Mouse (Mus musculus) heart, embryonic 13.5 days (tissue): ENCODE measurements at regions not wholly inside any gene's neighbourhood (a gene's known extent, or its start where the extent isn't known, plus 50 kb on each side); places are given as distances from the start of the nearest gene placed in this dataset.

ENCODE experiments used
- ATAC-seq: fragments of 200-750 bp; cut with Nextera tagmentation; 2 replicates; pipeline ENCODE4 v1.8.0; 2017; ENCODE audit warnings: moderate TSS enrichment; ENCODE audit not compliant: insufficient number of reproducible peaks, low FRiP score, low TSS enrichment; ENCODE audit errors: extremely low read depth
- H3K27ac ChIP-seq: fragments of 300-500 bp; sonication (generic); replicated peaks from 2 replicates; pipeline ENCODE4 v1.5.1; 2015; ENCODE audit warnings: moderate library complexity, mild to moderate bottlenecking, inconsistent platforms
- H3K27me3 ChIP-seq: fragments of 300-500 bp; sonication (generic); replicated peaks from 2 replicates; pipeline ENCODE4 v1.6.1; 2015; ENCODE audit warnings: mild to moderate bottlenecking, inconsistent platforms
- H3K36me3 ChIP-seq: fragments of 300-500 bp; sonication (generic); 2 replicates; pipeline ENCODE4 v1.6.1; 2015; ENCODE audit warnings: mild to moderate bottlenecking, inconsistent platforms
- H3K4me1 ChIP-seq: fragments of 300-500 bp; sonication (generic); 2 replicates; pipeline ENCODE4 v1.6.1; 2015; ENCODE audit warnings: inconsistent platforms
- H3K4me2 ChIP-seq: fragments of 300-500 bp; sonication (generic); 2 replicates; pipeline ENCODE4 v1.6.1; 2015; ENCODE audit warnings: inconsistent platforms, mild to moderate bottlenecking, moderate library complexity
- H3K4me3 ChIP-seq: fragments of 300-500 bp; sonication (generic); 2 replicates; pipeline ENCODE4 v1.5.1; 2015; ENCODE audit warnings: moderate library complexity, mild to moderate bottlenecking, inconsistent platforms
- H3K9ac ChIP-seq: fragments of 300-500 bp; sonication (generic); 2 replicates; pipeline ENCODE4 v1.6.1; 2015; ENCODE audit warnings: inconsistent platforms, mild to moderate bottlenecking, moderate library complexity
- H3K9me3 ChIP-seq: fragments of 300-500 bp; sonication (generic); 2 replicates; pipeline ENCODE4 v1.6.1; 2016; ENCODE audit warnings: inconsistent platforms
- WGBS: fragments of 180-500 bp; shearing (Covaris S2); methylation state at CpG from one replicate; pipeline ENCODE4 v1.1.7; 2015; ENCODE audit warnings: mixed read lengths; 5-methylcytosine and 5-hydroxymethylcytosine counted together

DNA sequence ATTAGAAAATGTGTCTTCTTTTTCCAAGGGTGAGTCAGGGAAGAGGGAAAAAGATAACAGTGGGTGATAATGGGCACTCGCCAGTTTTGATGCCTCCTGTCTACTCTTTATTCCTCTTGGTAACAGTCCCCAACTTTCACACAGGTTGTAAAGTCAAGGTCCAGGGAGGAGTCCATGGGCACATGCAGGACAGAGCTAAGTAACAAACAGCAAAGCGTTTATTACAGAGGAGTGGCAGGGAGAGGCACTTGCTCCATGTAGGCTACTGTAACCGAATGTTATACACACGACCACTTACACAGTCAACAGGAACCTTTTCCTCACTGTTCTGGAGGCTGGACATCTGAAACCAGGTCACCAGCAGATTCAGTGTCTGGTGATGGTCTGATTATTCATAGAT is 56.7 kb upstream of the Rapgef5 start:
- Histone ChIP-seq H3K4me1 (peaks cover 22% of the 10 kb centered on the region), H3K9ac (no peak overlapping the region), H3K27ac (no peak overlapping the region), H3K4me2 (no peak overlapping the region), H3K4me3 (no peak overlapping the region), H3K27me3 (no peaks in the 10 kb centered on the region; the same call in 1 of the 2 replicates), H3K9me3 (no peaks in the 10 kb centered on the region), H3K36me3 (no peaks in the 10 kb centered on the region)
- no peak for ATAC-seq
- 64% methylated on average over 4 of the region's 4 CpGs for WGBS

DNA sequence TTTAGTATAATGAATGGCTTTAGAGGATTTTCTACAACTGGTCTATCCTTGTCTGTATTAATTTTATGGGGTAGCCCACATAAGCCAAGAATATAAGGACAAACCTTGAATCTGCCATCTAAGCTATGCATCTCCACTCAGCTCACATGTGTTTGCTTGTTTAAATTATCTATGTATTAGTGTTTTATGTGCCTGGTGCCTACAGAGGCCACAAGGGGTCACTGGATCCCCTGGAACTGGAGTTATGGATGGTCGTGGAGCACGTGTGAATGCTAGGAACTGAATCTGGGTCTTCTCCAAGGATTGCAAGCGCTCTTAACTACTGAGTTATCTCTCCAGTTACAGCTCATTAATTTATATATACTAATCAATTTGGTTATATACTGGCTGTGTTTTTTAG is 51.1 kb upstream of the Rapgef5 start:
- Histone ChIP-seq H3K4me1 (peaks cover 25% of the 10 kb centered on the region), H3K27ac (no peak overlapping the region), H3K27me3 (no peaks in the 10 kb centered on the region; the same call in 1 of the 2 replicates), H3K4me3 (no peak overlapping the region), H3K4me2 (no peak overlapping the region), H3K9me3 (no peaks in the 10 kb centered on the region), H3K36me3 (no peaks in the 10 kb centered on the region), H3K9ac (no peak overlapping the region)
- no peak for ATAC-seq
- 88% methylated on average over 3 of the region's 3 CpGs for WGBS

DNA sequence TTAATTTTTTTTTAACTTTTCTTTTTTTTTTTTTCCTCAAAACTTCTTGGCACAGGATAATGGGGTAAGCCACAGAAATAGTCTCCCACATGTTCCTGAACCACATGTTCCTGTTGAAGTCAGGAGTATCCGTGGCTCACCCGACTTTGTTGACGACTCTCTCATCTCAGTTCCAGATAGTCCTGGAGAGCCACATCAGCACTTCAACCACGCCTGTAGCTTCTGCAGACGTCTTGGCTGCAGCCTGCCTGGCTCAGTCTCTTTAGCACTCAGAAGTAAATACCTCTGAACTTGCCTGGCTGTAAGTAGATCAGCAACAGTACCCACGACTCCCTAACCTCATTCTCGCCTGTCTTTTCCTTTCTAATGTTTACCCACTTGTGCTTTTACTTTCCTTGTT is 50.3 kb upstream of the Rapgef5 start:
- Histone ChIP-seq H3K27me3 (no peaks in the 10 kb centered on the region; the same call in 1 of the 2 replicates), H3K9me3 (no peaks in the 10 kb centered on the region)
- WGBS, result 20% methylated on average over 7 of the region's 7 CpGs

More for the DNA sequence above, 50.3 kb upstream of the Rapgef5 start:
- no peak for ATAC-seq
- Histone ChIP-seq H3K4me3 (no peak overlapping the region), H3K36me3 (no peaks in the 10 kb centered on the region), H3K9ac (no peak overlapping the region), H3K4me2 (no peak overlapping the region), H3K4me1 (peaks cover 25% of the 10 kb centered on the region), H3K27ac (no peak overlapping the region)
